Mouse (Mus musculus) left cerebral cortex, adult 2 months (tissue): ENCODE data around the gene Ccr8. TPM values are rescaled to one million over a fixed set of nuclear protein-coding genes. Genes with fewer than 3 reads are reported as not detected.
A peak's percentile ranks its signal among the peaks of the same experiment; 100 is the strongest.
"Not testable (repeated sequence)": the region's sequence is repeated elsewhere in the genome, so short reads cannot be mapped to it uniquely, and the experiment has no call there.

Source experiments
- DNase-seq, 2 experiments: peaks; one replicate each; pipeline ENCODE4 v3.0.0; 2021 to 2022; ENCODE audit warnings: low spot score in 2 of 2, mixed read lengths in 1 of 2; ENCODE audit errors: extremely low spot score in 1 of 2
- H3K27ac ChIP-seq: fragments of 200-600 bp; 2 replicates; pipeline ENCODE4 v1.8.1; 2022
- H3K4me3 ChIP-seq: fragments of 200-600 bp; 2 replicates; pipeline ENCODE4 v1.8.1; 2022
- CTCF ChIP-seq: fragments of 200-600 bp; IDR thresholded peaks from 2 replicates; pipeline ENCODE4 v1.8.1; 2022; ENCODE audit warnings: antibody characterized with exemption, mild to moderate bottlenecking, moderate library complexity
- intact Hi-C: fragments of 180-260 bp; cut with DNase I; formaldehyde crosslinking; loops from one replicate; pipeline ENCODE4 v1.15.1; 2025
- total RNA-seq, 2 experiments: library from RNA; stranded (reverse); gene quantifications; 2 replicates each; pipeline ENCODE4 v1.2.3; 2021

Gene Ccr8
- total RNA-seq, 2 experiments from 2014 or later, result not detected

DNA sequence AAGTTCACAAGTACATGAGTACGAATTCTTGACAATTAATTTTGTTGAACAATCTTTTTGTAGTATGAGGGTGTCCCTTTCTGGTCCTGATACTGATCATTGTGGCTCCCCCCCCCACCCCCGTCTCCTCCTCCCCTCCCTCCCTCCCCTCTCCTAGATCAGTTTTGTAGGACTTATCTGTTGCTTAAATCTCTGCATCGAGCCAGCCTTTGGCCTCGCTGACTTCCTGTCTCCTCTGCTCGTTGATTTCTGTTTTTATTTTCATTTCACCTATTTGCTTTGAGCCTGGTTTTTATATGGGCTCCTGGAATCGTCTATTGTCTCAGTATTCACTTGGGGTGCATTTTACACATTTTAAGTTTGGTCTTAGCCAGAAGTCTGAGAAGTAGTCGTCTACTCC is 4.0 kb downstream of the Ccr8 start:
- intact Hi-C loops, result no loop called here
- no peak overlapping the region for H3K4me3 ChIP-seq
- no peak overlapping the region for H3K27ac ChIP-seq
- TF ChIP-seq CTCF, result no peak
- DNase-seq, result no peak

- peak; percentile 94 for TF ChIP-seq CTCF
- DNase-seq, result peak; percentile 59 to 74
- Histone ChIP-seq H3K4me3 (no peak overlapping the region), H3K27ac (no peak overlapping the region)
- intact Hi-C loops, result loop anchor here (1.0 to 2.0 kb wide), 3 partner anchors 26 to 78 kb away; no protein-coding TSS in a partner anchor
These were observed 6.8 kb downstream of the Ccr8 start for GRCm38 (mm10) chr9:120098682-120099081.

DNA sequence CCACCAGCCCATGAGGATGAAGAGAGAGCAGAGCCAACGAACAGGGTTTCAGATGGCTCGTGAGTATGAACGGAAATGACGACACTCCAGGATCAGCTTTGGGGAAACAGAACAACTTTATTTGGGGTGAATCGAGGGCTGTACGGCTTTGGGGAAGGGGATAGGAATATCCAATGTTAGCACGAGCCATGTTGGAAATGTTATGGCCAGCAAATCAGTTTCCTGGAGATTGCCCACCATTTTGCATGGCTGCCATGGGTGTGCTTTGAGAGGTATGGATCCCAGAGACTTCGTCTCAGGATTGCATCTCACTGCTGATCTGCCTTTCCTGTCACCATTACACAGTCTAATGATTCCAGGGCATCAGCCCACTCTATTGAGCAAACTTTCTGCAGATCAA is 7.4 kb downstream of the Ccr8 start:
- TF ChIP-seq CTCF, result no peak
- no peak for DNase-seq
- intact Hi-C loops, result loop anchor here (2.0 kb wide), 1 partner anchor 27 kb away; no protein-coding TSS in a partner anchor
- Histone ChIP-seq H3K27ac (no peak overlapping the region), H3K4me3 (no peak overlapping the region)

GRCm38 (mm10) chr9:120101165-120101564 is 9.3 kb downstream of the Ccr8 start:
- TF ChIP-seq CTCF, result no peak
- intact Hi-C loops, result no loop called here
- DNase-seq, result no peak
- H3K4me3 ChIP-seq, result no peak overlapping the region
- H3K27ac ChIP-seq, result no peak overlapping the region

- H3K27ac ChIP-seq, DNase-seq, intact Hi-C loops, H3K4me3 ChIP-seq: not testable (repeated sequence)
These were observed 17.0 kb downstream of the Ccr8 start for GRCm38 (mm10) chr9:120108953-120109352.

DNA sequence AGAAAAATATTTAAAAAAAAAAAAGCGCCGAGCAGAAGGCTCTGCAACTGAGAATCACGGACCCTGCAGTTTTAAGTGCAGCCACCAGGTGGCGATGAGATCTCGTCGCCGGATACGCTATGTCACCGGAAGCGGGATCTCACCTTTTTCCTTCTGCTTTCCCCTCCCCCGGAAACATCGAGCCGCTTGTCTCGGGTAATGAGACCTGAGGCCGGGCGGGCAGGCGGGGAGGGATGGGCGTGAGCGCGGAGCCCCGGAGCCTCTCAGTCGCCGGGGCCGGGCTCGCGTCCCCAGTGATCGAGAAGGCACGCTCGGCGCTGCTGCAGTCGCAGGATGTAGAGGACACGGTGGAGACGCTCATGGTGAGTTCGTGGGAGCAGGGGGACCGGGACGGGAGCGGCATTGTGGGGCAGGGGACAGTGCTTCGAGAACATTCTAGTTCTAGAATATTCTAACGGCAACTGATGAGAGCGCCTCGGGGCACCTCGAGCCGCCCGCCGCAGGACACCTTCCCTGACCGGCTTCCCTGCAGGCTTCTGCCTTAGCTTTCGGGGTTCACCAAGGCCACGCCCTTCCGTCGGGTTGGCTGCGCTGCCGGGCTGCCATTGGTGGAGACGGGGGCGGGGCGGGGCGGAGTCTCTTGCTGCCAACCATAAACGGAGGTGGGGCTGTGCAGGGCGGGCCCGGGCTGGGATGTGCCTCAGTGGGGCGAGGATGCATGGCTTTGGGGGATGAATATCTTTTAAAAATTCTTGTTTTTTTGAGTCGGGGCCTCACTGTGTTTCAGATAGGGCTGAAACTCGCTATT is 18.5 kb downstream of the Ccr8 start, which contains the start of gene Slc25a38:
TSS of gene Slc25a38 (plus strand) at position 164 of the 808 bp plus-strand sequence.
- H3K4me3 ChIP-seq, result peak within 1 kb of the TSS; percentile 100
- intact Hi-C loops, result loop anchor here (1.0 kb wide), 1 partner anchor 17 kb away; the partner anchor contains the start of gene Rpsa
- H3K27ac ChIP-seq, result peak within 1 kb of the TSS; percentile 99
- peak; percentile 93 to 95 for DNase-seq
- peak; percentile 87 for TF ChIP-seq CTCF

- no peak for DNase-seq
- TF ChIP-seq CTCF, result no peak
- Histone ChIP-seq H3K4me3 (peak overlapping the region; percentile 100), H3K27ac (peak overlapping the region; percentile 99)
- intact Hi-C loops, result no loop called here
These were observed 19.4 kb downstream of the Ccr8 start for GRCm38 (mm10) chr9:120111156-120111945.

DNA sequence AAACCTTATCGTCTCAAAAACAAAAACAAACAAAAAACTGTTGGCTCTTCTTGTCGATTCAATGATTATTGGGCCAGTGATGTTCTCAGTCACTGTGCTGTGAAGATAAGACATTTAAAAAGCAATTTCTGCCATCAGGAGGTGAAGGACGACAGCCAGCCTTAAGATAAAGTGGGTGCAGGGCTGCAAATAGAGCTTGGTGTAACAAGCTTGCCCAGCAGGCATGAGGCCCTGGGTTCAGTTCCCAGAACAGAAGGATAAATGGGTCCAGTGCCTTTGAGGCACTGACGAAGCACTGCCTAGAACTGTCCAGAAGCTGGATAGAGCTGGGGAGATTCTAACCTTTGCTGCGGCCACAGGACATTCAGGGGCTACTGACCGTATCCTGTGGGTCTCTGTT is 20.6 kb downstream of the Ccr8 start:
- intact Hi-C loops, result no loop called here
- no peak for TF ChIP-seq CTCF
- no peak overlapping the region for H3K4me3 ChIP-seq
- DNase-seq, result no peak
- H3K27ac ChIP-seq, result no peak overlapping the region

- intact Hi-C loops, result no loop called here
- DNase-seq, result no peak
- Histone ChIP-seq H3K4me3 (no peak overlapping the region), H3K27ac (no peak overlapping the region)
- TF ChIP-seq CTCF, result no peak
These were observed 21.5 kb downstream of the Ccr8 start for GRCm38 (mm10) chr9:120113456-120113855.

DNA sequence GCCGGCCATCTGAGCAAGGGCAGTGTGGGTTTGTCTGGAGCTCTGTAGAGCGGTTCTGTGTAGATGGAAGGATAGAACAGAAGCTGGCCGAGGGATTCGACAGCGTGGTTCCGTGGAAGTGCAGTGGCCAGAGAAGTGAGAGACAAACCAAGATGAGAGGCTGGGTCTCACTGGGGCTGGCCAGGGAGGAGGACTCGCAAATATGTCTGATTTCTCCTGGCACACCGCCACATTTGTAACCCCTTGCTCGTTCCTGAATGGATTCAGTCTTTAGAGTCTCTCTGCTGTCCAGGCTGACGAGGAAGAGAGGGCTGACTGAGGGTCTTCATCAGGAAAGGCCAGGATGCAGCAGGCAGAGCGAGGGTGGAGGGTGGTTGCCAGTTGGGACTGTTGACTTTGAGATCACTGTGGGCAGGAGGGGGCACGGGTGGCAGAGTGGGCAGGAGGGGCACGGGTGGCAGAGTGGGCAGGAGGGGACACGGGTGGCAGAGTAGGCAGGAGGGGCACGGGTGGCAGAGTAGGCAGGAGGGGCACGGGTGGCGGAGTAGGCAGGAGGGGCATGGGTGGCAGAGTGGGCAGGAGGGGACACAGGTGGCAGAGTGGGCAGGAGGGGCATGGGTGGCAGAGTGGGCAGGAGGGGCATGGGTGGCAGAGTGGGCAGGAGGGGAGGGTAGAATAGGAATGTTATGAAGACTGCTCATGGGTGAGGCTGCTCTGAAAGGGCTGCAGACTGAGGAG is 22.3 kb downstream of the Ccr8 start:
- no peak for DNase-seq
- Histone ChIP-seq H3K4me3 (no peak overlapping the region), H3K27ac (no peak overlapping the region)
- TF ChIP-seq CTCF, result no peak
- intact Hi-C loops, result no loop called here

GRCm38 (mm10) chr9:120114789-120115151 is 22.9 kb downstream of the Ccr8 start:
- intact Hi-C loops, result no loop called here
- no peak for TF ChIP-seq CTCF
- no peak overlapping the region for H3K27ac ChIP-seq
- no peak for DNase-seq
- no peak overlapping the region for H3K4me3 ChIP-seq

- Histone ChIP-seq H3K27ac (no peak overlapping the region), H3K4me3 (no peak overlapping the region)
- DNase-seq, result no peak
- TF ChIP-seq CTCF, result no peak
- intact Hi-C loops, result no loop called here
These were observed 23.7 kb downstream of the Ccr8 start for GRCm38 (mm10) chr9:120115580-120115979.
